Mouse (Mus musculus): ENCODE data around the gene Akt1s1.

Akt1s1 gene

GRCm38 (mm10) chr7:44824872-44825271 lies 23.9 kb upstream of the Akt1s1 start:
- DNase-seq (ENCODE audit: extremely low spot score, low read depth, low spot score) = peak; percentile 42

- no peak for DNase-seq (ENCODE audit: extremely low spot score, low read depth, low spot score)
Observed at GRCm38 (mm10) chr7:44826771-44827170, 22.0 kb upstream of the Akt1s1 start.

- DNase-seq (ENCODE audit: extremely low spot score, low read depth, low spot score) = no peak
Observed at GRCm38 (mm10) chr7:44828706-44829105, 20.1 kb upstream of the Akt1s1 start.

- DNase-seq (ENCODE audit: extremely low spot score, low read depth, low spot score) = no peak
Observed at GRCm38 (mm10) chr7:44832763-44833162, 16.0 kb upstream of the Akt1s1 start.

GRCm38 (mm10) chr7:44835373-44836015 lies 13.3 kb upstream of the Akt1s1 start:
- DNase-seq (ENCODE audit: extremely low spot score, low read depth, low spot score) = no peak

- no peak for DNase-seq (ENCODE audit: extremely low spot score, low read depth, low spot score)
Observed at GRCm38 (mm10) chr7:44836016-44836404, 12.8 kb upstream of the Akt1s1 start.

GRCm38 (mm10) chr7:44836423-44837053 lies 12.3 kb upstream of the Akt1s1 start:
- no peak for DNase-seq (ENCODE audit: extremely low spot score, low read depth, low spot score)

- no peak for DNase-seq (ENCODE audit: extremely low spot score, low read depth, low spot score)
Observed at GRCm38 (mm10) chr7:44838073-44838472, 10.7 kb upstream of the Akt1s1 start.

GRCm38 (mm10) chr7:44839171-44839490 lies 9.7 kb upstream of the Akt1s1 start:
- no peak for DNase-seq (ENCODE audit: extremely low spot score, low read depth, low spot score)

GRCm38 (mm10) chr7:44839491-44840191 lies 9.2 kb upstream of the Akt1s1 start:
- DNase-seq (ENCODE audit: extremely low spot score, low read depth, low spot score) = no peak

GRCm38 (mm10) chr7:44840426-44840825 lies 8.4 kb upstream of the Akt1s1 start:
- DNase-seq (ENCODE audit: extremely low spot score, low read depth, low spot score) = no peak

- no peak for DNase-seq (ENCODE audit: extremely low spot score, low read depth, low spot score)
Observed at GRCm38 (mm10) chr7:44841825-44842463, 6.8 kb upstream of the Akt1s1 start.

GRCm38 (mm10) chr7:44845006-44845405 lies 3.8 kb upstream of the Akt1s1 start:
- DNase-seq (ENCODE audit: extremely low spot score, low read depth, low spot score) = no peak

- DNase-seq (ENCODE audit: extremely low spot score, low read depth, low spot score) = no peak
Observed at GRCm38 (mm10) chr7:44846804-44847203, 2.0 kb upstream of the Akt1s1 start.

GRCm38 (mm10) chr7:44847772-44848171 lies 1.0 kb upstream of the Akt1s1 start:
- DNase-seq (ENCODE audit: extremely low spot score, low read depth, low spot score) = no peak

GRCm38 (mm10) chr7:44849416-44850111 lies 773 bp downstream of the Akt1s1 start:
- DNase-seq (ENCODE audit: extremely low spot score, low read depth, low spot score) = peak; percentile 79

- no peak for DNase-seq (ENCODE audit: extremely low spot score, low read depth, low spot score)
Observed at GRCm38 (mm10) chr7:44850146-44850545, 1.4 kb downstream of the Akt1s1 start.

- no peak for DNase-seq (ENCODE audit: extremely low spot score, low read depth, low spot score)
Observed at GRCm38 (mm10) chr7:44850789-44851624, 2.2 kb downstream of the Akt1s1 start.

GRCm38 (mm10) chr7:44851625-44852234 lies 2.9 kb downstream of the Akt1s1 start:
- no peak for DNase-seq (ENCODE audit: extremely low spot score, low read depth, low spot score)
